Mouse (Mus musculus) heart, postnatal 4 days (tissue): Measurements from ENCODE around the gene Pglyrp4. TPM values are rescaled to one million over a fixed set of nuclear protein-coding genes. Genes with fewer than 3 reads are reported as not detected.
"Not testable (repeated sequence)": the region's sequence is repeated elsewhere in the genome, so short reads cannot be mapped to it uniquely, and the experiment has no call there.

ENCODE experiments used
- DNase-seq: peaks from one replicate; pipeline ENCODE4 v3.0.0; 2021
- total RNA-seq, 2 experiments: library from RNA; stranded (reverse); gene quantifications; 2 replicates each; pipeline ENCODE4 v1.2.3; 2021

The Pglyrp4 gene
- total RNA-seq: not detected

DNA sequence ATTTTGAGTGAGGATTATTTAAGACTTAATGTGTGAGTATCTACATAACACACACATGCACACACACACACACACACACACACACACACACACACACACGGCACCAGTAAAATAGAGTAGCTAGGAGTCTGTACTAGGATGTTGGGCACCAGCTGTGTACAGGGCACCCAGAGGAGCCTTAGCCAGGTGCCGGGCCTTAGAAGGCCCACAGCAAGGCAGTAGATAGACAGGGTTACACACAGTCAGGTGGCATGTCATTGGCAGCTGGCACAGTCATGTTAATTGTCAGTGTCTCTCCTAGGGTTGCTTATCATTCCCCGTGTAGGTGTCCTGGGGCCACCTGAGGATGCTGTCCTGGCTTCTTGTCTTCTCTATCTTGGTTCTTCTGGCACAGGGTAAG lies at the start of gene Pglyrp4:
Pglyrp4 (plus strand) TSS at position 301 of the 400 bp plus-strand sequence.
- no peak for DNase-seq

DNA sequence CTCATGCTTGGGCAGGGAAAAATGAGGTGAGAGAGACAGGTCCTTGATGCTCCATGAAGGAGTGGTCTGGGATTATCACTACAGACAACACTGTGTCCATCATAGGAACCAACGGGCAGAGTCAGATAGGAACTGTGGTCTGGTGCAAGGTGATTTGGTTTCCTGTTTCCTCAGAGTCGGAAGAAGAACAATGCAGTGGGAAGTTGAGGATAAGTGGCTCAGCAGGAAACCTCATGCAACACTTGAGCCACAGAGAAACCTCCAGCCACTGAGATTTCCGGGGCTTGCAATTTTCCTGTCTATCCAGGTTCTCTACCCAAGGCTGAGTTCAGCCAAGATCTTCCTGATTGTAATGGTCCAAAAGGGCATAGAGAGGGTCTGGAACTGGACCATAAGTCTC lies 48.0 kb upstream of the Pglyrp4 start:
- no peak for DNase-seq

DNA sequence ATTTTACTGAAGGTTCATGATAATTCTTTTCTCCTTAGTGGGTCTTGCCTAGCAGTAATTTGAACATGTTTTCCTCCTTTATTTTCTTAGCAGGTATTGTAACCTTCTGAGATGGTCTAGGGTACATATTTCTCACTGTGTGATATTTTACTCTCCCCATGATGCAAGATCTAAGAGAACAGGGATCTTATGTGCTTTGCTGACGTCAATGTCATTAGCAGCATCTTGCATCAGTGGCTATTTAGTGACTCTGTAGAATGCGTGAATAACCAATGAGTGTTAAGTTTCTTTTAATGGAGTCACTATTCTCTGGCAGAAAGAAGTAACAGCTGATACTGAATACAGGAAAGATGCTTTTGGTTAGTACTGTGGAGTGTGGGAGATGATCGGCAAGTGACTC lies 42.8 kb upstream of the Pglyrp4 start:
- DNase-seq: no peak

DNA sequence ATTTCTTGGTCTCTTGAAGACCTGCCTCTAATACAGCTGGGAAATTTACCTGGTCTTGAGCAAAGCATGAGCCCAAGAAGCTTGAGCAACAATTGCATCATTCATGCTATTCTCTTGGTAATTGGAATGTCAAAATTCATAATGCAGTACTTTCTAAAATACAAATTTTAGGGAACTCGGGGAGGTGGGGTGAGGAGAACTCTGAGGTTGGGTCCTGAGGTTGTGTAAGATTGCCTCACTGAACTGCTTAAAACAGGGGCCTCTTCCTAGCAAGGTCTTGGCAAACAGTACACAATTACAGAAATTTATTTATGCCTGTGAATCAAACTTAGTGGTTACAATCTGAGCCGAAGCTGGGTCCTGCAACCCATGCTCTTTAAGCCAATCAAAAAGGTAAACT lies 39.9 kb upstream of the Pglyrp4 start:
- no peak for DNase-seq

DNA sequence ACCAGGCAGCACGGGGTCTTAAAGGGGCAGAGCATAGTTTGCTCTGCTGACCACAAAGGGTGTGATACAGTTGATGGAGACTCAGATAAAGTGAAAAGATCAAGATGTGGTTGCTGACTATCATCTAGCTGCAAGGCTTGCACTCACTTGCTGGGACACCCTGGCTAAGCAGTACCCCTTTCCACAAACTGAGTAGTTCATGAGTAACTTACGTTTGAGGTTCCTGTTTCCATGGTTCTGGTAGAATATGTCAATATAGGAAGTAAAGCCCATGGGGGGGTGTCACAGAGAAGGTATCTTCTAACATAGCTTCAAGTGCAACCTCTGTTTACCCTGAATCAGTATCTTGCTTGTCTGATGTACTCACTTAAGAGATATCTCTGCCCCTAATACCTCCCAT lies 33.2 kb upstream of the Pglyrp4 start:
- no peak for DNase-seq

DNA sequence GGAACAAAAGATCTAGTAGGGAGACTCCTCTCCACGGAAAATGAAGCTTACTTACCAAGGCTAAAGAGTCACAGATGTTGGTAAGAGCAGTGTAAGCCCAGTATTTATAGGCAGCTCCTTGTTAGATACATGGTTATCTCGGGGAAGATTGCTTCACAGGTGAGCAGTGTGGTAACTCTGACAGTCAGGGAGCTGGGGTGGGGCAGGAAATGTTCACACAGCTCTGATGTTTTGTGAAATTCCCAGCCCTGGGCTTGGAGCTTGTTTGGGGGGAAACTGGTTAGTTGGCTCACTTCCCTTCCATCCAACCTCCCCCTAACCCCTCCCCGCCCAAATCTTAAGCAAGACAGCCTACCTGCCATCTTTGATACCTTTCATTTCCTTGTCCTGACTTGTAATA lies 31.1 kb upstream of the Pglyrp4 start, which contains the start of gene S100a9:
S100a9 (minus strand) TSS at position 109 of the 400 bp plus-strand sequence.
- no peak for DNase-seq

DNA sequence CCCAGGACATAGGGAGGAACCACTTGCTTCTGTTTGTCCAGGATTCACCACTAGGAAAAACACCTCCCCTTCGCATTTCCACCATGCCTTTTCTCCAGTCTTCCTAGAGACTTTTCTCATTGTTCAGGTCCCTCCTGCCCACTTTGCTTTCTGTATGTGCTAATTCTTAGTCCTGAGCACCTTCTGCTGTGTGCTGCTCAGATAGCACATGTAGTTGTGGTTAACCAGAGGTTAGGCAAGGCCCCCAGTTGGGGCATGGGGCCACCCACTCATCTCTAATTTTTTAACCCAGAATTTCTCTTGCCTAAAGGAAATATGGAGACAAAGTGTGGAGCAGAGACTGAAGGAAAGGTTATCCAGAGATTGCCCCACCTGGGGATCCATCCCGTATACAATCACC lies 24.5 kb upstream of the Pglyrp4 start:
- DNase-seq: no peak

DNA sequence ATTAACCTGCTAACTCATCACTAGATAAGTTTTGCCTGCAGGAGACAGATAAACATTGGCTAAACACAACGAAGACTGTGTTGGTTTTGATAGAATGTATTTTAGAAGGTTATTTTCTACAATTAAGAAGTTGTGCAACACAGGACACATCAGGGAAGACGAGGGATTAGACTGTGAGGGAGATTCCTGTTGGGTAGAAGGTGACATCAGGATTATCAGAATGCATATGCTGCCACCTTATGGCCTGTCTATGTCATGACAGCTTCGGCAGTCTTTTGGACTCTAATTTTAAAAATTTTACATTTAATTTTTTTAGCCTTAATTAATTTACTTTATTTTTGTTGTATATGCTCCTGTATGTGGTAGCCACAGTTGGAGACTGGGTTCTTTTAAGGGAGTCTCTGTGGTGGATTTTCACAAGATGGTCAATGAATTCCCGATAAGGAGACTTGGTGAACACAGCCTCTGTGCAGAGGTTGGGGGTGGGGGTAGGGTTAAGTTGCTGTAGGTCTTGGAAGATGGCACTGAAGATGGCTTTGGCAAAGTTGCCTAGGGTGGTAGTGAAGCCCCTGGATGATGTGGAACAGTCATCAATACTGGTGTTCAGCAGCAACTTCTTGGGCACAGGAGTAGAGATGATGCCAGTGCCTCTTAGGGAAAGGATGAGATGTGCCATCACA lies 18.0 kb upstream of the Pglyrp4 start:
- DNase-seq: peak; percentile 31

DNA sequence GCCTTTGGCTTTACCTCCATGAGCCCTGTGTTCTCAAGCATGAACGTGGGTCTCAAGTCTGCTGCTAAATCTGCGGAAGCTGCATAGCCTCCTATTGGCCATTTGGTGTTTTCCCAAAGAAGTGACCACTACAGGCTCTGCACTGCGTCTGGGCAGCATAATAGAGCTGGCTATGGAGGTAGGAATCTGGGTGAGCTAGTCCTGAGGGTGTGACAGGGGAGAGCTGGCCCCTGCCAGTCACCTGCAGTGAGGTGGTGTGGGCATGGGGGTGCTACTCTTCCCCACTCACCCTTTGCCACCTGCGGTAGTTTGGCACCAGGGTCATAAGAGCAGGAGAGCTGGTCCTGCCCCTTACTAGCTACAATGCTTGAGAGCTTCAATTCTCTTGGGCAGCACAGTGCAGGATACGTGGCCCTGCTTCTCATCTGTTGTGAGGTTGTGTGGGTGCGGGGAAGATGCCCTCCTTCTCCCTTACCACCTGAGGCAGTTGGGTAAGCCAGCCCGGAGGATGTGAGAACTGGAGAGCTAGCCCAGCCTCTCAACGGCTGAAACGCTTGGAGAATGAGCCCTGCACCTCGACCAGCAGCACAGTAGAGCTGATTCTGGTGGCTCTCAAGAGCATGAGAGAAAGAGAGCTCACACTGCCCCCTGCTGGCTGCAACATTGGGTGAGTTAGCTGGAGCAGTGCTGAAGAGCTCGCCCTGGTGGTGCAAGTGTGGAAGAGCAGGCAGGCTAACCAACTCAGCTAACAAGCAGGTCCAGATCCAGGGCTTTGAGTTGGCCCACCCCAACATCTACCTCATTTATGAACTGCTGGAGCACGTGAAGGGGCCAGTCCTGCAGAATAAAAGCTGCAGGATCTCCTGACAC lies 16.9 kb upstream of the Pglyrp4 start:
- peak; percentile 89 for DNase-seq

DNA sequence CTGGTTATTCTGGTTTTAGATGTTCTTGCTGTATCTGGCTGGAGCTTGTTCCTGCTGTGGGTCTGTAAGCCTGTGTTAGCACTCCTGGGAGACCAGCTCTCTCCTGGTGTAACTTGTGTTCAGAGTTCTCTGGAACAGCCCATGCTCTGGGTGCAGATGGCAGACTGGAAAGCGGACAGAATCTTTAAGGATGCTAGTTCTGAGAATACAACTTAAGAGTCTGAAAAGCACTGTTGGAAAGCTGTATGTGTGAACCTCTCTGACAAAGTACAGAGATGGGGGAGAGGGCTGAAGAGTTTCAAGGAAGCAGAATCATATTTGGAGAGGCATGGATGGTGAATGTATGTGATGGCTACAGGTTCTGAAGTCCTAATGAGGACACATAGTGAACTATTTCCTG lies 23.0 kb downstream of the Pglyrp4 start:
- DNase-seq: no peak

DNA sequence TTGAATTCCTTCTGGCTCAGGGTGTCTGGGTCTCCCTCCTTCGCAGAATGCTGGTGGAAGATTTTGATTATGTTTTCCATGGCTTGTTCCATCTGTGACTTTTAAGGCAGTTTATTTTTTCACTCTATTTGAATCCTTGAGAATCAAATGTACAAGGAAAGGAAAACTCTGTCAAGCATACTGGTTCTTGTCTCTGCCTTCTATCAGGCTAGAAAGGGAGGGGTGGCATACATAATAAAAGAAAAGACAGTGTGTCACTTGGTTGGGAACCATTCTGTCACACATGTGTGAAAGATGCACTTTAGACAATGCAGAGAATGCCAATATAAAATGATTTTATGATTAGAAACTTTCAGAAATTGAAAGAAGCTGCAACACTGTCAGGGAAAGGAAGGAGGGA lies 51.1 kb downstream of the Pglyrp4 start, which contains the start of gene Gm5849:
Gm5849 (minus strand) TSS at position 101 of the 400 bp plus-strand sequence.
- not testable (repeated sequence) for DNase-seq

Other genes with a start within 250 kb of the Pglyrp4 start
- 10 to 100 TPM; 50.0 to 58.0 TPM for gene Snapin, start 235.9 kb upstream of the Pglyrp4 start, total RNA-seq
- 100 to 1,000 TPM; 140 to 143 TPM for gene Chtop, start 217.4 kb upstream of the Pglyrp4 start, total RNA-seq
- gene S100a1, start 212.5 kb upstream of the Pglyrp4 start, total RNA-seq: 100 to 1,000 TPM; 282 to 313 TPM
- 10 to 100 TPM; 34.2 to 37.9 TPM for gene S100a13, start 212.5 kb upstream of the Pglyrp4 start, total RNA-seq
- under 1 TPM in 1 of 2 experiments, not detected in 1; 0.74 TPM for gene S100a14, start 200.1 kb upstream of the Pglyrp4 start, total RNA-seq
- gene S100a16, start 189.7 kb upstream of the Pglyrp4 start, total RNA-seq: 100 to 1,000 TPM; 101 to 106 TPM
- gene S100a3, start 166.3 kb upstream of the Pglyrp4 start, total RNA-seq: not detected
- not detected for gene S100a2, start 136.7 kb upstream of the Pglyrp4 start, total RNA-seq
- gene Gm42674, start 125.0 kb upstream of the Pglyrp4 start, total RNA-seq: not detected
- gene S100a4, start 123.1 kb upstream of the Pglyrp4 start, total RNA-seq: 1 to 10 TPM; 7.6 to 9.5 TPM
- gene S100a5, start 118.4 kb upstream of the Pglyrp4 start, total RNA-seq: not detected
- 10 to 100 TPM; 72.1 to 75.9 TPM for gene S100a6, start 114.0 kb upstream of the Pglyrp4 start, total RNA-seq
- gene S100a7a, start 72.9 kb upstream of the Pglyrp4 start, total RNA-seq: not detected
- gene S100a8, start 57.9 kb upstream of the Pglyrp4 start, total RNA-seq: 10 to 100 TPM in 1 of 2 experiments, 1 to 10 TPM in 1; 6.8 to 10.4 TPM
- gene S100a9, start 31.2 kb upstream of the Pglyrp4 start, total RNA-seq: 10 to 100 TPM in 1 of 2 experiments, 1 to 10 TPM in 1; 8.1 to 14.6 TPM
- not detected for gene Gm5849, start 51.0 kb downstream of the Pglyrp4 start, total RNA-seq